Mouse (Mus musculus) heart, adult 2 months (tissue): ENCODE measurements around the gene Ces2b.
"Not testable (repeated sequence)": the region's sequence is repeated elsewhere in the genome, so short reads cannot be mapped to it uniquely, and the experiment has no call there.

Experiments used
- CTCF ChIP-seq: fragments of 200-600 bp; IDR thresholded peaks from 2 replicates; pipeline ENCODE4 v1.8.1; 2022; ENCODE audit warnings: antibody characterized with exemption, mild to moderate bottlenecking, moderate library complexity
- POLR2A ChIP-seq: fragments of 200-500 bp; IDR thresholded peaks from 2 replicates; pipeline ENCODE4 v1.6.1; 2011; ENCODE audit warnings: mild to moderate bottlenecking, low read depth, low read length, control low read depth; ENCODE audit not compliant: insufficient read depth

DNA sequence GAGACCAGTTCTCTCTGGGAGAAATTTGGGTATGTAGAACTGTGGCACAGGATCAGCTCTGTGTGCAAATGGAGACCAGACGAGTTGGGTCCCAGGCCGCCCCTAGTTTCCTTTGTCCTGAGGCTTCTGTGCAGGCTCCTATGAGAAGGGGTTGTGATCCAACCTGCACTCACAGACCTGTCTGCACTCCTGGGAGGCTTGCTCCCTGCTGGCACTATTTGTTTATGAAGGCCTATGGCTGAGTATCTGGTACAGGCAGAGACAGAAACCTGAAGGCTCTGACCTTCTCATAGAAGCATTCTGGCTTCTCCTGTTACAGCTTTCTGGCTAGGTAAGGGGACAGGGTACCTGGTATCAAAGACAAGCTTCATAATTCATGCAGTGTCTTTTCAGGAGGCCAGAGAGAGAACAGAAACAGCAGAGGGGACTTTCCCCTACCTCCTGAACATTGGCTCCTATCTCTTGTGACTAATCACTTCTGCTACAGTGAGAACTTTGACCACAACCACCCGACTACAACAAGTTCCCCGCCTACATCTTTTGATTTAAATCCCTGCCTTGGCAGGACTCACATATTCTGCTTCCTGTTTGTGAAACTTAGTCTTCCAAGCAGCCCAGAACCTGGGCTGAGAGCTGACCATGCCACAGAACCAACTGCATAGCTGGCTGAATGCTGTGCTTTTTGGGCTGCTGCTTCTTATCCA lies 55.0 kb downstream of the Ces2b start:
- not testable (repeated sequence) for TF ChIP-seq CTCF, POLR2A
